Mouse (Mus musculus): Measurements from ENCODE around the gene Nfe2. TPM values are rescaled to one million over a fixed set of nuclear protein-coding genes. Genes with fewer than 3 reads are reported as not detected.

The Nfe2 gene
- total RNA-seq, 2 experiments from 2014 or later: 0.67 TPM; not detected in 1

GRCm38 (mm10) chr15:103221386-103221785 is 36.8 kb downstream of the Nfe2 start:
- no peak for DNase-seq (ENCODE audit: low spot score in 2 of 2)

- peak; percentile 28 to 53 for DNase-seq (ENCODE audit: low spot score in 2 of 2)
Observed at GRCm38 (mm10) chr15:103220785-103221184, 37.4 kb downstream of the Nfe2 start.

- no peak for DNase-seq (ENCODE audit: low spot score in 2 of 2)
Observed at GRCm38 (mm10) chr15:103216052-103216451, 42.2 kb downstream of the Nfe2 start.

GRCm38 (mm10) chr15:103214971-103215907 is 43.0 kb downstream of the Nfe2 start:
- DNase-seq (ENCODE audit: low spot score in 2 of 2): peak; percentile 71 to 72

- DNase-seq (ENCODE audit: low spot score in 2 of 2): no peak
Observed at GRCm38 (mm10) chr15:103214149-103214548, 44.1 kb downstream of the Nfe2 start.

GRCm38 (mm10) chr15:103205156-103205555 is 53.0 kb downstream of the Nfe2 start:
- DNase-seq (ENCODE audit: low spot score in 2 of 2): no peak

- no peak for DNase-seq (ENCODE audit: low spot score in 2 of 2)
Observed at GRCm38 (mm10) chr15:103202088-103202793, 56.0 kb downstream of the Nfe2 start.

Small RNAs within 50 kb of the gene (microRNA-seq; reads per million reads assigned to microRNA genes)
- gene Mir148b (ENCODE audit: borderline number of aligned reads in 2 of 2): 58.6 to 71.0 reads per million in 2 experiments

Other genes with a start within 250 kb of the Nfe2 start
- 1 to 10 TPM; 5.0 to 7.3 TPM for gene Hoxc4, start 239.5 kb downstream of the Nfe2 start, total RNA-seq (2021)
- gene Smug1, start 91.3 kb downstream of the Nfe2 start, total RNA-seq (2021): 10 to 100 TPM; 12.5 to 13.2 TPM
- gene Cbx5, start 18.6 kb downstream of the Nfe2 start, total RNA-seq (2021): 10 to 100 TPM; 65.0 to 76.3 TPM
- 100 to 1,000 TPM; 160 to 179 TPM for gene Hnrnpa1, start 18.0 kb downstream of the Nfe2 start, total RNA-seq (2021)
- gene Copz1, start 14.3 kb upstream of the Nfe2 start, total RNA-seq (2021): 100 to 1,000 TPM; 138 to 150 TPM
- not detected for gene Gpr84, start 52.2 kb upstream of the Nfe2 start, total RNA-seq (2021)
- gene Zfp385a, start 81.7 kb upstream of the Nfe2 start, total RNA-seq (2021): 10 to 100 TPM; 12.4 to 16.9 TPM
- gene Itga5, start 108.4 kb upstream of the Nfe2 start, total RNA-seq (2021): 10 to 100 TPM; 27.1 to 31.7 TPM
- gene Gtsf1, start 172.1 kb upstream of the Nfe2 start, total RNA-seq (2021): not detected
- not detected for gene Gtsf2, start 190.1 kb upstream of the Nfe2 start, total RNA-seq (2021)
- gene Nckap1l, start 195.4 kb upstream of the Nfe2 start, total RNA-seq (2021): 1 to 10 TPM; 5.5 to 8.7 TPM
- 1 to 10 TPM; 5.1 to 8.6 TPM for gene Pde1b, start 244.6 kb upstream of the Nfe2 start, total RNA-seq (2021)